Mouse (Mus musculus) gastrocnemius, adult 8-10 months (tissue): ENCODE data around the gene Rfx3. TPM values are rescaled to one million over a fixed set of nuclear protein-coding genes. Genes with fewer than 3 reads are reported as not detected.

Experiments used
- DNase-seq, 2 experiments: peaks; one replicate each; pipeline ENCODE4 v3.0.0; 2022; ENCODE audit warnings: low spot score in 2 of 2
- total RNA-seq, 4 experiments: library from RNA; stranded (reverse); gene quantifications; 2 replicates each; pipeline ENCODE4 v1.2.4; 2022

Rfx3 gene
- total RNA-seq, 4 experiments from 2014 or later: 1.6 to 3.1 (median 2.5) TPM

- DNase-seq: no peak
Measured at GRCm38 (mm10) chr19:27736571-27736970, 274.4 kb downstream of the Rfx3 start.

GRCm38 (mm10) chr19:27718931-27719330 is 292.0 kb downstream of the Rfx3 start:
- no peak for DNase-seq

- DNase-seq: no peak
Measured at GRCm38 (mm10) chr19:27716274-27716673, 294.7 kb downstream of the Rfx3 start.
